Comparison of ENCODE assay signal across 15 mouse cellular contexts in genomic region chr6:37745393-37746100, GRCm38 (mm10).
DNase-seq lines count a peak whose midpoint lies in the region; ATAC-seq lines count a peak whose summit lies in the region.
"Had no signal": no experiment of that assay in that cellular context is flagged by ENCODE, and none has a peak within 500 bp of the region (broad histone marks: within the 10 kb centered on the region; RNA-seq: fewer than 3 reads in every experiment).

No protein-coding gene starts in this region.

- DNase-seq in adrenal gland, adult (ENCODE audit: inconsistent age in 2 of 2, low spot score in 1 of 2) = peak; percentile 28 to 62
- no peak for DNase-seq in adrenal gland, adult 8-10 months
- peak; percentile 13 for DNase-seq in limb, embryonic 11.5 days (ENCODE audit: low spot score)
- no peak for DNase-seq in limb, embryonic 10.5 days (ENCODE audit: low spot score)
- no peak for DNase-seq in layer of hippocampus, adult 9-10 months (ENCODE audit: low spot score)
- DNase-seq: gastrocnemius, adult 2 months had no signal

- no peaks in the 10 kb centered on the region for H3K9me3 ChIP-seq in limb, embryonic 11.5 days (ENCODE audit: control insufficient read depth, low read length)
- H3K9me3 ChIP-seq in limb, embryonic 10.5 days (replicated peaks) = no peaks in the 10 kb centered on the region
- no peaks in the 10 kb centered on the region; the same call in 1 of the 2 replicates for H3K9me3 ChIP-seq in intestine, embryonic 16.5 days (ENCODE audit: control insufficient read depth, low read length)
- H3K9me3 ChIP-seq in stomach, embryonic 15.5 days = no peaks in the 10 kb centered on the region
- no peaks in the 10 kb centered on the region for H3K9me3 ChIP-seq in forebrain, embryonic 15.5 days
- H3K9me3 ChIP-seq: embryonic facial prominence, embryonic 15.5 days; neural tube, embryonic 12.5 days had no signal

- H3K9ac ChIP-seq in limb, embryonic 11.5 days (ENCODE audit: low read length) = no peak overlapping the region
- no peak overlapping the region for H3K9ac ChIP-seq in intestine, embryonic 16.5 days (ENCODE audit: low read depth, low read length)
- H3K9ac ChIP-seq in stomach, embryonic 15.5 days = no peak overlapping the region
- no peak overlapping the region for H3K9ac ChIP-seq in forebrain, embryonic 15.5 days (replicated peaks)
- H3K9ac ChIP-seq: embryonic facial prominence, embryonic 15.5 days; limb, embryonic 13.5 days; neural tube, embryonic 12.5 days had no signal

- H3K27ac ChIP-seq in limb, embryonic 11.5 days (replicated peaks; ENCODE audit: low read depth, low read length) = no peak overlapping the region
- H3K27ac ChIP-seq in limb, embryonic 10.5 days = no peak overlapping the region
- no peak overlapping the region for H3K27ac ChIP-seq in intestine, embryonic 16.5 days (ENCODE audit: low read length)
- peak overlapping the region; percentile 63 for H3K27ac ChIP-seq in stomach, embryonic 15.5 days
- H3K27ac ChIP-seq in forebrain, embryonic 15.5 days (replicated peaks) = no peak overlapping the region
- H3K27ac ChIP-seq: embryonic facial prominence, embryonic 15.5 days; gastrocnemius, adult 2 months; heart, embryonic 10.5 days; limb, embryonic 13.5 days; neural tube, embryonic 12.5 days had no signal

- ATAC-seq in limb, embryonic 11.5 days (ENCODE audit: insufficient number of reproducible peaks, low FRiP score, low TSS enrichment, low read depth) = no peak
- peak; percentile 48; the same call in 1 of the 2 replicates for ATAC-seq in intestine, embryonic 16.5 days
- ATAC-seq in stomach, embryonic 15.5 days (ENCODE audit: insufficient read depth, low FRiP score, low read depth) = peak; percentile 53; the same call in 1 of the 2 replicates
- no peak for ATAC-seq in forebrain, embryonic 15.5 days (replicated peaks)
- ATAC-seq: forebrain, embryonic 14.5 days; Patski had no signal

- H3K36me3 ChIP-seq in limb, embryonic 11.5 days (ENCODE audit: control insufficient read depth, insufficient read depth, low read length) = no peaks in the 10 kb centered on the region
- H3K36me3 ChIP-seq in limb, embryonic 10.5 days = no peaks in the 10 kb centered on the region
- no peaks in the 10 kb centered on the region for H3K36me3 ChIP-seq in intestine, embryonic 16.5 days (ENCODE audit: control insufficient read depth, insufficient read depth, low read length)
- no peaks in the 10 kb centered on the region for H3K36me3 ChIP-seq in stomach, embryonic 15.5 days
- H3K36me3 ChIP-seq in forebrain, embryonic 15.5 days = no peaks in the 10 kb centered on the region
- H3K36me3 ChIP-seq: embryonic facial prominence, embryonic 15.5 days; heart, embryonic 10.5 days; limb, embryonic 13.5 days; neural tube, embryonic 12.5 days had no signal

- H3K27me3 ChIP-seq in limb, embryonic 11.5 days (ENCODE audit: control insufficient read depth, insufficient read depth, low read length) = no peaks in the 10 kb centered on the region
- H3K27me3 ChIP-seq in limb, embryonic 10.5 days (ENCODE audit: low read depth, poor library complexity, severe bottlenecking) = no peaks in the 10 kb centered on the region
- no peaks in the 10 kb centered on the region for H3K27me3 ChIP-seq in intestine, embryonic 16.5 days (replicated peaks; ENCODE audit: control insufficient read depth, insufficient read depth, low read length)
- no peaks in the 10 kb centered on the region for H3K27me3 ChIP-seq in stomach, embryonic 15.5 days (replicated peaks)
- H3K27me3 ChIP-seq in forebrain, embryonic 15.5 days = no peaks in the 10 kb centered on the region
- H3K27me3 ChIP-seq: embryonic facial prominence, embryonic 15.5 days; limb, embryonic 13.5 days; neural tube, embryonic 12.5 days; Patski had no signal

- H3K4me2 ChIP-seq in limb, embryonic 11.5 days (ENCODE audit: low read depth, severe bottlenecking) = no peak overlapping the region
- H3K4me2 ChIP-seq in intestine, embryonic 16.5 days (ENCODE audit: low read depth, low read length) = no peak overlapping the region
- H3K4me2 ChIP-seq in stomach, embryonic 15.5 days = no peak overlapping the region
- H3K4me2 ChIP-seq in forebrain, embryonic 15.5 days (replicated peaks) = no peak overlapping the region
- H3K4me2 ChIP-seq: embryonic facial prominence, embryonic 15.5 days; limb, embryonic 13.5 days; neural tube, embryonic 12.5 days had no signal

- 93% methylated on average over 11 of the region's 11 CpGs for WGBS in limb, embryonic 11.5 days
- WGBS in limb, embryonic 10.5 days = 91% methylated on average over 11 of the region's 11 CpGs
- WGBS in intestine, embryonic 16.5 days = 54% methylated on average over 11 of the region's 11 CpGs
- WGBS in stomach, embryonic 15.5 days = 44% methylated on average over 11 of the region's 11 CpGs
- 93% methylated on average over 11 of the region's 11 CpGs for WGBS in forebrain, embryonic 15.5 days

- H3K4me1 ChIP-seq in limb, embryonic 11.5 days (ENCODE audit: control insufficient read depth, insufficient read depth, low read length) = no peaks in the 10 kb centered on the region
- no peaks in the 10 kb centered on the region for H3K4me1 ChIP-seq in limb, embryonic 10.5 days
- H3K4me1 ChIP-seq in intestine, embryonic 16.5 days (ENCODE audit: control insufficient read depth, insufficient read depth, low read length) = no peaks in the 10 kb centered on the region
- H3K4me1 ChIP-seq in stomach, embryonic 15.5 days = no peaks in the 10 kb centered on the region
- H3K4me1 ChIP-seq in forebrain, embryonic 15.5 days = no peaks in the 10 kb centered on the region
- H3K4me1 ChIP-seq: embryonic facial prominence, embryonic 15.5 days; heart, embryonic 10.5 days; limb, embryonic 13.5 days; neural tube, embryonic 12.5 days had no signal

- H3K4me3 ChIP-seq in limb, embryonic 11.5 days (ENCODE audit: low read depth, low read length) = no peak overlapping the region
- H3K4me3 ChIP-seq in limb, embryonic 10.5 days = no peak overlapping the region
- no peak overlapping the region for H3K4me3 ChIP-seq in intestine, embryonic 16.5 days (ENCODE audit: low read length)
- no peak overlapping the region for H3K4me3 ChIP-seq in stomach, embryonic 15.5 days (replicated peaks)
- H3K4me3 ChIP-seq in forebrain, embryonic 15.5 days = no peak overlapping the region
- H3K4me3 ChIP-seq: embryonic facial prominence, embryonic 15.5 days; gastrocnemius, adult 2 months; heart, embryonic 10.5 days; limb, embryonic 13.5 days; neural tube, embryonic 12.5 days had no signal

Comparison
In these comparisons a context has a peak if more than half of its experiments do, and no peak if none do; other contexts are left out.
1. DNase-seq: peak in adrenal gland, adult (2 of 2) and limb, embryonic 11.5 days (single experiment); none in adrenal gland, adult 8-10 months (single experiment), limb, embryonic 10.5 days (single experiment) and layer of hippocampus, adult 9-10 months (single experiment).
2. ATAC-seq: peak in intestine, embryonic 16.5 days (single experiment) and stomach, embryonic 15.5 days (single experiment); none in limb, embryonic 11.5 days (single experiment) and forebrain, embryonic 15.5 days (single experiment).